Mouse (Mus musculus): Measurements from ENCODE around the gene Egflam. TPM values are rescaled to one million over a fixed set of nuclear protein-coding genes. Genes with fewer than 3 reads are reported as not detected.

The Egflam gene
- total RNA-seq, 1 experiment = 0.54 TPM

GRCm38 (mm10) chr15:7173776-7174175, 224.4 kb downstream of the Egflam start:
- Histone ChIP-seq H3K4me3 (ENCODE audit: insufficient read depth in 1 of 2, low read depth in 1 of 2, low read length in 2 of 2, poor library complexity in 1 of 2, severe bottlenecking in 1 of 2) (no peak overlapping the region), H3K9ac (ENCODE audit: insufficient read depth, low read depth, low read length, poor library complexity, severe bottlenecking) (no peak overlapping the region), H3K27ac (ENCODE audit: insufficient read depth, low read depth, low read length, poor library complexity, severe bottlenecking) (no peak overlapping the region), H3K9me3 (ENCODE audit: control insufficient read depth, insufficient read depth, low read depth, low read length) (no peaks in the 10 kb centered on the region), H3K36me3 (ENCODE audit: control insufficient read depth, insufficient read depth, low read length, poor library complexity, severe bottlenecking) (peaks cover 45% of the 10 kb centered on the region), H3K4me1 (ENCODE audit: control insufficient read depth in 2 of 2, insufficient read depth in 2 of 2, low read length in 2 of 2, poor library complexity in 1 of 2) (peaks cover 0 to 8% of the 10 kb centered on the region in 2 experiments; a peak in 2 of 4 replicates)
- no peak for DNase-seq (ENCODE audit: low read depth, low spot score)
- TF ChIP-seq CHD2 (IDR thresholded peaks at IDR 0.05; ENCODE audit: low read depth, low read length) (no peak), MAFK (IDR thresholded peaks at IDR 0.05; ENCODE audit: insufficient read depth, low read depth, low read length) (no peak), ZNF384 (IDR thresholded peaks at IDR 0.05; ENCODE audit: low read depth, low read length) (no peak)
- in situ Hi-C loops (cut with MboI; ENCODE audit: low sequenced_read_pairs in 2 of 2, unreplicated experiment in 2 of 2) = no loop called here

GRCm38 (mm10) chr15:7173346-7173745, 224.8 kb downstream of the Egflam start:
- H3K4me3 ChIP-seq (ENCODE audit: insufficient read depth in 1 of 2, low read depth in 1 of 2, low read length in 2 of 2, poor library complexity in 1 of 2, severe bottlenecking in 1 of 2) = no peak overlapping the region
- no peak overlapping the region for H3K9ac ChIP-seq (ENCODE audit: insufficient read depth, low read depth, low read length, poor library complexity, severe bottlenecking)
- TF ChIP-seq CHD2 (IDR thresholded peaks at IDR 0.05; ENCODE audit: low read depth, low read length) (no peak), HCFC1 (IDR thresholded peaks at IDR 0.05; ENCODE audit: borderline replicate concordance, insufficient read depth, low read length) (no peak), ZC3H11A (IDR thresholded peaks at IDR 0.05; ENCODE audit: borderline replicate concordance, low read depth, low read length) (no peak), MAFK (IDR thresholded peaks at IDR 0.05; ENCODE audit: insufficient read depth, low read depth, low read length) (no peak), ZNF384 (IDR thresholded peaks at IDR 0.05; ENCODE audit: low read depth, low read length) (no peak)
- DNase-seq (ENCODE audit: low read depth, low spot score) = no peak
- in situ Hi-C loops (cut with MboI; ENCODE audit: low sequenced_read_pairs in 2 of 2, unreplicated experiment in 2 of 2) = no loop called here
- H3K27ac ChIP-seq (ENCODE audit: insufficient read depth, low read depth, low read length, poor library complexity, severe bottlenecking) = no peak overlapping the region
- H3K4me1 ChIP-seq (ENCODE audit: control insufficient read depth in 2 of 2, insufficient read depth in 2 of 2, low read length in 2 of 2, poor library complexity in 1 of 2) = peaks cover 1 to 11% of the 10 kb centered on the region in 2 experiments; a peak in 2 of 4 replicates
- no peaks in the 10 kb centered on the region for H3K9me3 ChIP-seq (ENCODE audit: control insufficient read depth, insufficient read depth, low read depth, low read length)
- H3K36me3 ChIP-seq (ENCODE audit: control insufficient read depth, insufficient read depth, low read length, poor library complexity, severe bottlenecking) = peaks cover 49% of the 10 kb centered on the region

- in situ Hi-C loops (cut with MboI; ENCODE audit: low sequenced_read_pairs in 2 of 2, unreplicated experiment in 2 of 2) = no loop called here
Observed at GRCm38 (mm10) chr15:7172875-7173274, 225.3 kb downstream of the Egflam start.

GRCm38 (mm10) chr15:7167906-7168532, 230.2 kb downstream of the Egflam start:
- Histone ChIP-seq H3K4me3 (ENCODE audit: insufficient read depth in 1 of 2, low read depth in 1 of 2, low read length in 2 of 2, poor library complexity in 1 of 2, severe bottlenecking in 1 of 2) (0 out of 4 replicates have a peak overlapping the region, but pooled peaks of 1 of the 2 experiments have one; percentile 20), H3K36me3 (ENCODE audit: control insufficient read depth, insufficient read depth, low read length, poor library complexity, severe bottlenecking) (peaks cover 52% of the 10 kb centered on the region), H3K4me1 (ENCODE audit: control insufficient read depth in 2 of 2, insufficient read depth in 2 of 2, low read length in 2 of 2, poor library complexity in 1 of 2) (peaks cover 4 to 22% of the 10 kb centered on the region in 2 experiments; a peak in 3 of 4 replicates), H3K27ac (ENCODE audit: insufficient read depth, low read depth, low read length, poor library complexity, severe bottlenecking) (no peak overlapping the region), H3K9me3 (ENCODE audit: control insufficient read depth, insufficient read depth, low read depth, low read length) (no peaks in the 10 kb centered on the region), H3K9ac (ENCODE audit: insufficient read depth, low read depth, low read length, poor library complexity, severe bottlenecking) (no peak overlapping the region)
- in situ Hi-C loops (cut with MboI; ENCODE audit: low sequenced_read_pairs in 2 of 2, unreplicated experiment in 2 of 2) = no loop called here
- peak; percentile 25 for DNase-seq (ENCODE audit: low read depth, low spot score)
- TF ChIP-seq CHD2 (IDR thresholded peaks at IDR 0.05; ENCODE audit: low read depth, low read length) = no peak; the same call in 1 of the 2 replicates
- no peak for TF ChIP-seq HCFC1 (IDR thresholded peaks at IDR 0.05; ENCODE audit: borderline replicate concordance, insufficient read depth, low read length)
- no peak for TF ChIP-seq ZC3H11A (IDR thresholded peaks at IDR 0.05; ENCODE audit: borderline replicate concordance, low read depth, low read length)
- no peak for TF ChIP-seq MAFK (IDR thresholded peaks at IDR 0.05; ENCODE audit: insufficient read depth, low read depth, low read length)
- TF ChIP-seq ZNF384 (IDR thresholded peaks at IDR 0.05; ENCODE audit: low read depth, low read length) = no peak

More at GRCm38 (mm10) chr15:7172875-7173274, 225.3 kb downstream of the Egflam start:
- Histone ChIP-seq H3K9me3 (ENCODE audit: control insufficient read depth, insufficient read depth, low read depth, low read length) (no peaks in the 10 kb centered on the region), H3K9ac (ENCODE audit: insufficient read depth, low read depth, low read length, poor library complexity, severe bottlenecking) (no peak overlapping the region), H3K27ac (ENCODE audit: insufficient read depth, low read depth, low read length, poor library complexity, severe bottlenecking) (no peak overlapping the region), H3K4me3 (ENCODE audit: insufficient read depth in 1 of 2, low read depth in 1 of 2, low read length in 2 of 2, poor library complexity in 1 of 2, severe bottlenecking in 1 of 2) (no peak overlapping the region), H3K36me3 (ENCODE audit: control insufficient read depth, insufficient read depth, low read length, poor library complexity, severe bottlenecking) (peaks cover 47% of the 10 kb centered on the region), H3K4me1 (ENCODE audit: control insufficient read depth in 2 of 2, insufficient read depth in 2 of 2, low read length in 2 of 2, poor library complexity in 1 of 2) (peaks cover 2 to 14% of the 10 kb centered on the region in 2 experiments; a peak in 2 of 4 replicates)
- no peak for DNase-seq (ENCODE audit: low read depth, low spot score)
- TF ChIP-seq ZNF384 (IDR thresholded peaks at IDR 0.05; ENCODE audit: low read depth, low read length) (no peak), MAFK (IDR thresholded peaks at IDR 0.05; ENCODE audit: insufficient read depth, low read depth, low read length) (no peak), ZC3H11A (IDR thresholded peaks at IDR 0.05; ENCODE audit: borderline replicate concordance, low read depth, low read length) (no peak)

Measured in ES-E14 (cell line).